Mouse (Mus musculus) intestine, embryonic 16.5 days (tissue): ENCODE data around the gene Gamt. TPM values are rescaled to one million over a fixed set of nuclear protein-coding genes. Genes with fewer than 3 reads are reported as not detected.

Experiments used
- ATAC-seq: fragments of 200-750 bp; cut with Nextera tagmentation; 2 replicates; pipeline ENCODE4 v1.8.0; 2017; ENCODE audit warnings: moderate TSS enrichment, moderate library complexity
- H3K27ac ChIP-seq: fragments of 300-500 bp; sonication (generic); 2 replicates; pipeline ENCODE4 v1.5.1; 2014; ENCODE audit warnings: mild to moderate bottlenecking, low read length
- H3K27me3 ChIP-seq: fragments of 300-500 bp; sonication (generic); replicated peaks from 2 replicates; pipeline ENCODE4 v1.6.1; 2014; ENCODE audit warnings: low read length, control low read depth, mixed read lengths; ENCODE audit not compliant: control insufficient read depth, insufficient read depth
- H3K36me3 ChIP-seq: fragments of 300-500 bp; sonication (generic); 2 replicates; pipeline ENCODE4 v1.6.1; 2014; ENCODE audit warnings: low read length, control low read depth; ENCODE audit not compliant: control insufficient read depth, insufficient read depth
- H3K4me1 ChIP-seq: fragments of 300-500 bp; sonication (generic); 2 replicates; pipeline ENCODE4 v1.6.1; 2014; ENCODE audit warnings: low read length, control low read depth, mixed read lengths; ENCODE audit not compliant: control insufficient read depth, insufficient read depth
- H3K4me2 ChIP-seq: fragments of 300-500 bp; sonication (generic); 2 replicates; pipeline ENCODE4 v1.6.1; 2014; ENCODE audit warnings: low read depth, low read length, control low read depth
- H3K4me3 ChIP-seq: fragments of 300-500 bp; sonication (generic); 2 replicates; pipeline ENCODE4 v1.5.1; 2014; ENCODE audit warnings: mild to moderate bottlenecking, low read length
- H3K9ac ChIP-seq: fragments of 300-500 bp; sonication (generic); 2 replicates; pipeline ENCODE4 v1.6.1; 2014; ENCODE audit warnings: low read depth, low read length
- H3K9me3 ChIP-seq: fragments of 300-500 bp; sonication (generic); 2 replicates; pipeline ENCODE4 v1.6.1; 2016; ENCODE audit warnings: low read length, control low read depth; ENCODE audit not compliant: control insufficient read depth
- WGBS: fragments of 180-500 bp; shearing (Covaris S2); extraction: QIAGEN DNeasy Blood & Tissue Kit; methylation state at CpG from one replicate; pipeline ENCODE4 v1.1.7; 2014; 5-methylcytosine and 5-hydroxymethylcytosine counted together
- polyA plus RNA-seq: library from polyadenylated mRNA; unstranded; fragments of >200 nt; fragmentation: Nextera tagmentation; extraction: Ambion mirVana; gene quantifications from 2 replicates; pipeline ENCODE4 v1.2.1, GENCODE M21; 2015

The Gamt gene
- polyA plus RNA-seq, 1 experiment from 2014 or later: 91.0 TPM

DNA sequence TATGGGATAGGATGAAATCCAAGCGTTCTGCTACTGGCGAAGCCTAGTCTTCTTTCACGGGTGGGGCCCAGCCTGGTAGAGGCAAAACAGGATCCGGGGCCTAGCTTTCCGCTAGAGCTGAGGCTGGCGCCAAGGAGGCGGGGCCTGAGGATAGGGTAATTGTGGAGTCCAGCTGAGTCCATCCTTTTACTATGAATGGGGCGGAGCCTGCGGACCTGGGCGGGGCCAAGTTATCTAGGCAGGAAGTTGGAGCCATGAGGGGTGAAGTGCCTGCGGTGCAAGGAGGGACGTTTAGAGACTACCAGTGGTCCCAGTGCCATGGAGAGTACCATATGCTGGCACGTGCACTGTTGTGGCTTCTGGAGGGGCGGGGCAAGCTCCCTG, 765 bp upstream of the Gamt start:
- Histone ChIP-seq H3K36me3 (peaks cover 12% of the 10 kb centered on the region), H3K4me2 (peak overlapping the region; percentile 93), H3K27ac (peak overlapping the region; percentile 98), H3K4me1 (peaks cover 27% of the 10 kb centered on the region), H3K9me3 (no peaks in the 10 kb centered on the region), H3K9ac (peak overlapping the region; percentile 68), H3K4me3 (peak overlapping the region; percentile 61), H3K27me3 (no peaks in the 10 kb centered on the region)
- peak; percentile 72 for ATAC-seq
- under 1% methylated on average over 14 of the region's 14 CpGs for WGBS

DNA sequence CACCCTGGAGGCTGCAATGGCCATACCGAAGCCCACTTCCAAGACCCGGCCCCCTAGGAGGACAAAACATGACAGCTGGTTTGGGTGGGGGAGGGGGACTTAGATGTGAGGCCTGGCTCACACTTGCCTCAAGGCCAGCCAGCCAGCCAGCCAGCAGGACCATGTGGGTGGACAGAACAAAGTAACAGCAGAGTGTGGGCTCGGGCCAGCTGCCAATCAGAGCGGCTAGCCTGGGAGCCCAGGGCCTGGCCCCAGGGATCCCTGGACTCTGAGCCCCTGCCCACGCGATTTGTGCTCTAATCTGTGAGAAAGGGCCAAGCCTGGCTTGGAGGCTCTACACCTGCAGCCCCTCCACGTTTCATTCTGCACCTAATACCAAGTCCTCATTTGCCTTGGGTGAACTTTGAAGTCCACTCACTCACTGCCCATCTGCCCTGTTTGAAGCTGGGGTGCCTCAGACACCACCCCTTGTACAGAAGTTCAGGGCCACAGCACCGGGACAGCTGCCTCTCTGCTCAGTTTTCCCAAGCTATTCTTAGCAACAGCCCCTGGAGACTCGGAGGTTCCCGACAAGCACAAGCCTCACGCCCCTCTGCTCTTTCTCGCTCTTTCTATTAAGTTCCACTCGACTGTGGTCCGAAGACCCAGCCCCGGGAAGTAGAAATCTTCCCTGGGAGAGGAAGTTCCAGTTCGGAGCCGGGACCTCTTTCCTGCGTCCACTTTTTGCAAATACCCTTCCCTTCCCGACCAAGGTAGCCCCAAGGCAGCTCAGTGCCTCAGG, 761 bp downstream of the Gamt start:
- H3K36me3 ChIP-seq: peaks cover 17% of the 10 kb centered on the region
- no peaks in the 10 kb centered on the region for H3K27me3 ChIP-seq
- peak overlapping the region; percentile 78 for H3K9ac ChIP-seq
- peak overlapping the region; percentile 98 for H3K27ac ChIP-seq
- H3K4me1 ChIP-seq: peaks cover 18% of the 10 kb centered on the region
- no peaks in the 10 kb centered on the region for H3K9me3 ChIP-seq
- ATAC-seq: no peak
- WGBS: 5% methylated on average over 19 of the region's 19 CpGs
- H3K4me2 ChIP-seq: peak overlapping the region; percentile 93
- peak overlapping the region; percentile 61 for H3K4me3 ChIP-seq

DNA sequence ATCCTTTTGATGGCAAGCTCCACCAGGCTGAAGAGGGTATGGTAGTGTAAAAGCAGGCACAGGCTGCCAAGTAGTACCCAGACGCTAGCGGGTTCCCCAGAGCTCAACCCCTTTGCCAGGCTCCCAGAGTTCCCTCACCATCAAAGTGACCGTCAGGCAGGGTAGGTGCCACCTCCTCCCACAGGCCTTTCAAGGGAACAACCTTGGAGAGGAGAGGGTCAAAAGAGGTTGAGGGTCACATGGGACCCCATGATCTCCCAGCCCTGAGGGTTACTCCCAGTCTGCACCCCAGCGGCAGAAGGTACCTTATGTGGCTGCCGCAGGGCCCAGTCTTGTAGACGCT, 1.4 kb downstream of the Gamt start:
- Histone ChIP-seq H3K36me3 (peaks cover 23% of the 10 kb centered on the region), H3K9ac (peak overlapping the region; percentile 78), H3K27ac (peak overlapping the region; percentile 98), H3K27me3 (no peaks in the 10 kb centered on the region), H3K4me2 (peak overlapping the region; percentile 93), H3K9me3 (no peaks in the 10 kb centered on the region), H3K4me3 (peak overlapping the region; percentile 61), H3K4me1 (peaks cover 18% of the 10 kb centered on the region)
- ATAC-seq: no peak
- WGBS: 75% methylated on average over 6 of the region's 6 CpGs

DNA sequence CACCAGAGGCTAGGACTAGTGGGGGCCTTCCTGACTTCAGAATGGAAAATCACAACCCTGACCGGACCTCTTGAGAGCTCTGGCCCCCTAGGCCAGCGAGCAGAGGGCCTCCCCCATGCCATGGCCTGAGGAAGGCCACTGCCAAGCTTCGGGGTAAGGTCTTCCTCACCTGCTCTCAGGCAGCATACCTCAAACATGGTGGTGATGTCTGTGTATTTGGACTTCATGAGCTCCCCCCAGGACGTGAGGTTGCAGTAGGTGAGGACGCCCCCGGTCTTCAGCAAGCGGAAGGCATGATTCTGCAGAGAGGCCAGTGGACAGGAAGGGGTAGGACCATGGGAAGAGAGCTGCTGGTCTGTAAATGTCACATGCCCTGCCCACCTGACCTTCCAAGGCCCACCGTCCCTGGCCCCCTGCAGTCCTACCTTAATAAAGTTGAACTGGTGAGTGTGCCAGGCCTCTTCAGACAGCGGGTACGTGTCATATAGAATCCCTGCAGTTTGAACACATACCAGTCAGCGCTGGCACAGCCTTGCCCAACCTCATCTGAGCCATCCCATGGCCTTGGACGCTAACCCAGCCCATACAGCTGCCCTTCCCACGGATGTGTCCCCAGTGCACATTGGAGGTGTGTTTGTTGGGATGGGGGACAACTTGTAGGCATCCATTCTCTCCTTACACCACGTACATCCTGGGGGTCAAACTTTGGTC, 1.9 kb downstream of the Gamt start:
- Histone ChIP-seq H3K9ac (peak overlapping the region; percentile 78), H3K4me2 (peak overlapping the region; percentile 93; the same call in 1 of the 2 replicates), H3K36me3 (peaks cover 27% of the 10 kb centered on the region), H3K9me3 (no peaks in the 10 kb centered on the region), H3K27ac (no peak overlapping the region), H3K4me1 (peaks cover 18% of the 10 kb centered on the region), H3K4me3 (peak overlapping the region; percentile 61; the same call in 1 of the 2 replicates), H3K27me3 (no peaks in the 10 kb centered on the region)
- WGBS: 85% methylated on average over 14 of the region's 14 CpGs
- no peak for ATAC-seq

DNA sequence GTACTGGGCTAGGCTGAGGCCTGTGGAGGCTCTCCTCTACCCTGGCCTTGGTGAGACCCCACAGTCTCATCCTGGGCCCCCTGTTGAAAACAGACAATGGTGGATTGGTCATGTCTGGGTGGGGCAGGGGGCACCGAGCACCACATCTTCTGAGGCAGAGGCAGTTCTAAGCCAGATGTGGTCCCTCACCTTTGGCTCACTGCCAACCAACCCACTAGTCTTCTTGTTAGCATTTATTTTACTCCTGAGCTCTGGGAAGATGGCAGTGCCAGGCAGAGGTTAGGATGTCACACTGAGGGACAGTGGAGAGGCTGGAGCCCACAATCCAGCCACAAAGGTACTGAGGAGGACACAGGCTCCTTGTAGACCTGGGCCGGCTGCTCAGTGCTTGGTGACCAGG, 2.9 kb downstream of the Gamt start:
- H3K9ac ChIP-seq: 0 out of 2 replicates have a peak overlapping the region, but pooled peaks have one; percentile 29
- WGBS: 78% methylated on average over 2 of the region's 2 CpGs
- H3K4me3 ChIP-seq: no peak overlapping the region
- H3K27ac ChIP-seq: no peak overlapping the region
- H3K36me3 ChIP-seq: peaks cover 27% of the 10 kb centered on the region
- peaks cover 18% of the 10 kb centered on the region for H3K4me1 ChIP-seq
- H3K9me3 ChIP-seq: no peaks in the 10 kb centered on the region
- no peak for ATAC-seq
- H3K27me3 ChIP-seq: no peaks in the 10 kb centered on the region
- H3K4me2 ChIP-seq: no peak overlapping the region

DNA sequence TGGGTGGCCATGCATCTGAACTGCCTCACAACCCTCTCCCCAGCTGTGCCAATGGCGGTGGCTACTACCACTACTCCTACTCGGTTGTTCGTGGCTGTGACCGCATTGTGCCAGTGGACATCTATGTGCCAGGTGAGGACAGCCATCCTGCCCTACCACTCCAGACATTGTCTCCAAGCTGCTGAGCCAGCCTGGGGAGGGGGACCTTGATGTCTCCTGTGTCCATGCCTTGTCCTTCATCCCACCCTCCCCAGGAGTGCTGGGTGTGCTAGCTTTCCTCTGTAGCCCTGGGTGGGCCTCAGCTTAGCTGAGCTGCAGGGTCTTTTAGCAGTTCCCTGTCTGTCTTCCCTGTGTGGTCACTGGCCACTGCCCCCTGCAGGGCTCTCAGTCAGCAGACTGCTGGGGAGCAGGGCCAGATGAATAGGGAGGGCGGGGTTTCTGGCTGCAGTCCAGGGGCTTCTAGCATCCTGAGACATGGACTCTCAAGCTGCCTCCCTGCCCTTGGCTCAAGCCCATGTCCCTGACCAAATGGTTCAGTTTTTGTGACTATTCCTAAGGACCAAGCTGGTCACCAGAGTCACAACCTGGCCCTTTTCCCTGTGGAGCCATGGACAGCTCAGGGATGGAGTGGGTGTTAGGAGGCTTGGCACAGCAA, 4.8 kb downstream of the Gamt start:
- H3K36me3 ChIP-seq: peaks cover 27% of the 10 kb centered on the region
- H3K9me3 ChIP-seq: no peaks in the 10 kb centered on the region
- no peak overlapping the region for H3K4me3 ChIP-seq
- peaks cover 13% of the 10 kb centered on the region for H3K4me1 ChIP-seq
- 88% methylated on average over 5 of the region's 5 CpGs for WGBS
- H3K27me3 ChIP-seq: no peaks in the 10 kb centered on the region
- H3K27ac ChIP-seq: no peak overlapping the region
- H3K9ac ChIP-seq: 0 out of 2 replicates have a peak overlapping the region, but pooled peaks have one; percentile 16
- no peak for ATAC-seq
- H3K4me2 ChIP-seq: no peak overlapping the region

DNA sequence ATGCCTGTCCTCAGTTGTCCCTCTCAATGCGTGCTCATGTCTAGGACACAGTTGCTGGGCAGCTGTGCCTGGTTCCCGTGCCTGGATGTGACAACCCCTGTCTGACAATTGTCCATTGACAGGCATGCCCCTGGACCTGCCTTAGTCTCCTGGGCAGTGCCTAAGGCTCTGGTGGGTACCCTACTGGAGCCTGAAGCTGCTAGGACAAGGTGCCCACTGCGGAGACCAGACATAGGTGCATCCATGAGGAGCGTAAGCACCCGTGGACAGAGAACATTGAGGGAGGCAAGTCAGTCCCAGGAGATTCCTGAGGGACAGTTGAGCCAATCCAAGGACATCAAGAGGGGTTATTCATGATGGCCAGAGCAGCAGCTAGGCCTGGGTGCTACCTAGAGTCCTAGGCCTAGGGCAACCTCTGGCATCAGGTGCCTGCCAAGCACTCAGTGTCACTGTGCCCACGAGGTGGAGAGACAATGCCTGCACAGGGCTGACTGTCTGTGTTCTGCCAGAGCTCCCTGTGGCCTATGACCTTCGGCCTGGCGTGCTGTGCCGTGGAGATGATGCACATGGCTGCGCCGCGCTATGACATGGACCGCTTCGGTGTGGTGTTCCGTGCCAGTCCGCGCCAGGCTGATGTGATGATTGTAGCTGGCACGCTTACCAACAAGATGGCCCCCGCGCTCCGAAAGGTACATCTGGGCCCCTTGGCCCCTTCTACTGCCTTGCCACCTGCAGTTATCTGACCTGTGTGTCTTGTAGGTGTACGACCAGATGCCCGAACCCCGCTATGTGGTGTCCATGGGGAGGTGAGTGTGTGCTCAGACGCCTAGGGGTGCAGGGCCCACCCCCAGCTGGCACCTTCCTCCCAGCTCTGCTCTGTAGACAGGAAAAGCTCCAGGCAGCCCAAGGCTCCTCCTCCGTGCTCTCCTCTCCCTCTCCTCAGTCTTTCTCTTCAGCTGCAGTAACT, 6.2 kb downstream of the Gamt start:
- no peak overlapping the region for H3K4me2 ChIP-seq
- H3K9me3 ChIP-seq: no peaks in the 10 kb centered on the region
- no peak overlapping the region for H3K9ac ChIP-seq
- peaks cover 27% of the 10 kb centered on the region for H3K36me3 ChIP-seq
- ATAC-seq: no peak
- H3K27ac ChIP-seq: no peak overlapping the region
- no peaks in the 10 kb centered on the region for H3K27me3 ChIP-seq
- H3K4me1 ChIP-seq: peaks cover 13% of the 10 kb centered on the region
- H3K4me3 ChIP-seq: no peak overlapping the region
- WGBS: 93% methylated on average over 26 of the region's 26 CpGs

DNA sequence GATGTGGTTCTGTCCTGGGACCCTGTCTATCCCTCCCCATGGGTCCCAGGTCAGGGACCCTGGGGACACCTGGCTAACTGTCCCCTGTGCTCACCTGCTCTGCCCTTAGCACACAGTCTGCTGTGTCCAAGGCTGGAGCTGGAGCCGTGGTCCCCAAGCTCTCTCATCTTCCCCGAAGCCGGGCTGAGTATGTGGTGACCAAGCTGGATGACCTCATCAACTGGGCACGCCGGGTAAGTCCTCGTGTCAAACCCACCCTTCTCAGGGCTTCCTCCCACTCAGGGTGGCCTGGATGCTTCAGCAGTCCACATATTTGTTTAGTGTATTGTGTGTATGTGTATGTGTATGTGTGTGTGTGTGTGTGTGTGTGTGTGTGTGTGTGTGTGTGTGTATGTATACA, 7.3 kb downstream of the Gamt start:
- no peaks in the 10 kb centered on the region for H3K27me3 ChIP-seq
- 73% methylated on average over 6 of the region's 6 CpGs for WGBS
- no peak overlapping the region for H3K9ac ChIP-seq
- peaks cover 20% of the 10 kb centered on the region for H3K36me3 ChIP-seq
- ATAC-seq: no peak
- H3K4me2 ChIP-seq: no peak overlapping the region
- H3K9me3 ChIP-seq: no peaks in the 10 kb centered on the region
- H3K4me3 ChIP-seq: no peak overlapping the region
- H3K4me1 ChIP-seq: peaks cover 8% of the 10 kb centered on the region
- H3K27ac ChIP-seq: no peak overlapping the region
